Mouse (Mus musculus) thymus, adult 18-20 months (tissue): ENCODE data around the gene Kcne3.

ENCODE experiments used
- DNase-seq, 2 experiments: peaks; one replicate each; pipeline ENCODE4 v3.0.0; 2022; ENCODE audit warnings: mixed read lengths in 2 of 2

The Kcne3 gene

GRCm38 (mm10) chr7:100176269-100176668 is at the start of gene Kcne3:
TSS of gene Kcne3 (plus strand) at chr7:100176502.
- DNase-seq: no peak

DNA sequence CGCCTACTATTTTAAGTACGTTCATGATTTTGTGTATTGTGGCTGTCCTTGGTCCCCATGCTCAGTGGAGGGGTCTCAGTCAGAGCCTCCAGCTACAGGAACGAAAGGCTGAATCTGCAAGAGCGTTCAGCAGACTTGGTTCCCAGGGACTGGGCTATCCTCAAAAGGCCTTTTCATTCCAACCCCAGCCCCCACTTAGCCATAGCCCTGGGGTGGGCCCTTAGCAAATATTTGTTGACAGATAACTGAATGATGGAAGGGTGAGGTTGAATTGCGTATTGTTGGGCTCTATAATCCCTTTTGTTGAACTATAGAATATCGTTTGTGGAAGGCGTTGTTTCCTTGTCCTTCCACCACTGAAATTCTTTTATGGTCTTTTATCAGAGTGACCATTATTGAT is 49.8 kb upstream of the Kcne3 start:
- DNase-seq: no peak

DNA sequence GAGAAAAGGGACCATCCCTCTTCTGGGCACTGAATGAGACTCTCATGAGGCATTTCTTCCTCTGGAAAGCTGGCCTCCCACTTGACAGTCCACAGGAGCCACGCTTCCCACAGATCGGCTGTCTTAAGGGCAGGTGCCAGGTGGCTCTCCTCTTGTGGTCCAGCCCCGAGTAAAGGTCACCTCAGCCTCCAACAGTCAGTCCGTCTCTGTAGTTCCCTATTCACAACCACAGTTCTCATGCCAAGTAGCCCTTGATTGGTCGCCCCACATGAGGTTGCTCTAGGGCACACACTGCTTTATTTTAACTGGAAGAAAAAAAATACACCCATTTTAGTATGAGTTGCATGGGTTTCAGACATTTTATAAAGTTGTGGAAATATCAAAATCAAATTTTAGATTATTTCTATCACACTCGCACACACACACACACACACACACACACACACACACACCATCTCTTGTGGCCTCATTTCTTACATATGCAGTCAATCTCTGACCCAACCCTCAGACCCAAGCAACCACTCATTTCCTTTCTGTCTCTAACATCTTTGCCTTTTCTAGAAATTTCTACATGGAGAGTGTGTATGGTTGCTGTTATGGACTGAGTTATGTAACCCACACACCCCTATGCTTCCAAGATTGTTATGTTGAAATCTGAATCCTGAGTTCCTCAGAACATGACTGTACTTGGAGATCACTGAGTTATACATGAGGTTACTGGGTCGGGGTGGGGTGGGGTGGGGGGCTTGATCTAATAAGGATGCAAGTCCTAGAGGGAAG is 47.9 kb upstream of the Kcne3 start:
- DNase-seq: no peak

DNA sequence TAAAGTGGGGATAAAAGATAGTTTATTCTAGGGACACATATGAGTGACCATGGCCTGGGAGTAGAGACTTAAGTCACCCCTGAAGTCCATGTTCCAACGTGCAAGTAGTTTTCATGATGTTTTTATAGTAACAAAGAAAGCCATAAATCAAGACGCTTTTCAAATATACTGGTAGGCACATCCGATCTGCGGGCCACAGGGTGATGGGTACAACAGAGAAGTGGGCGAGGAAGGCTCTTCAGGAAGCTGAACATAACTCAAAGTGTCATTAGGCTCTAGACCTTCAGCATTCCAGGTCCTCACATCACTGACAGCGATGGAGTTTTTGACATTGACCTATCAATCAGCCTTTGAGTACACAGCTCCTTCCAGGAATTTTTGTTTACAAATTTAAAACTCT is 45.7 kb upstream of the Kcne3 start:
- DNase-seq: no peak

- no peak for DNase-seq
Measured at GRCm38 (mm10) chr7:100132379-100132778, 43.9 kb upstream of the Kcne3 start.

- DNase-seq: no peak
Measured at GRCm38 (mm10) chr7:100137038-100137437, 39.3 kb upstream of the Kcne3 start.

DNA sequence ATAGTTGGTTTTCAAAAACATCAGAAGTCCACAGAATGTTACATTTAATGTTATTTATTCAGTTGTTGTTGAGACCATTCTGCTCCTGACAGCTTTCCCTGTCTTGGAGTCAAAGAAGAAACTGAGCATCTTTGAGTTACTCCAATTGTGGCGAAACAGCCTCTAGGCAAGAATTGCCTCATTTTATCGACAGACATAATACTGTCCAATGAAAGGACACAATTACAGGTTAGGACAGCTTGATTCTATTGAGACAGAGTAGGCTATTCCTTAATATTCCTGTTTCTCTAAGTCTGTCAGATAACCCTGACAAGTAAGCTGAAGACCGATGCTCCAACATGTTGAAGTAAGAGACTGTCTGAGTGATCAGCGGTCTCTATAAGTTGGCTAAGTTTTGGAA is 38.2 kb upstream of the Kcne3 start:
- DNase-seq: no peak

DNA sequence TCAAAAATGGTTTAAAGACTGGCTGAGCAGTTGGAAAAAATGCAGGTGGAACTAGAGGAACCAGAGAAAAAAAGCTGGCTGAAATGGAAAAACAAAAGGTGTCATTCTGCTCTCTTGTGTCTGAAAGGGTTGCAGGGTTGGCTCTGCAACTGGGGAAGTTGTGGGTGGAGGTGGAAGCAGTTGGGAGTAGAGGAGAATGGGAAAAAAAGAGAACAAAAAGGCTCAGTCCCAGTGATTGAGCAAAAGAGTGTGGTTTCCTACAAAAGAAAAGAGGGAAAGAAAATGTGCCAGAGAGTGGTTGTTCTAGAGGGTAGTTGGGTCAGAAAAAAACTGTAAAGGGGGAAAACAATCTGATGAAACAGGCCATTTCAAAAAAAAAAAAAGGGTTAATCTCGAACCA is 35.7 kb upstream of the Kcne3 start:
- no peak for DNase-seq

- DNase-seq: no peak
Measured at GRCm38 (mm10) chr7:100148586-100148985, 27.7 kb upstream of the Kcne3 start.

GRCm38 (mm10) chr7:100150086-100150485 is 26.2 kb upstream of the Kcne3 start:
- DNase-seq: no peak

GRCm38 (mm10) chr7:100150626-100151025 is 25.7 kb upstream of the Kcne3 start:
- DNase-seq: no peak

DNA sequence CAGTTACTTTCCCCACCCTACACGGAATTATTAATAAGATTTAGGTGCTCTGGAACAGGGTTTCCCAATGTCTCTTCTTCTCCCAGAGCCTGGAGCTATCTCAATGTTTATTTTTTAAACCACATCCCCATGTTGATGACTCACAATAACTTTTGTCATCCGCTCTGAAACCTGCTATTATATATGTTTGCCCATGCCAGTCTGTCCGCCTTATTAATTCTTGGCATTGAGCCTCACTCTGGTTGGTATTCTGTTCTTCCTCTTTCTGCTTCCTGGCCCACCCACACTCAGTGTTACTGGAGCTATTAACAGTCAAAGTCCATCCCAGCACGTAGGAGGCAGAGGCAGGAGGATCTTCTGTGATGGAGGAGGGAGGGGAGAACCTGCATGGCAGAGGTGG is 18.6 kb upstream of the Kcne3 start:
- DNase-seq: no peak

GRCm38 (mm10) chr7:100159105-100159841 is 17.0 kb upstream of the Kcne3 start, which contains the start of gene Lipt2:
TSS of gene Lipt2 (plus strand) at chr7:100159277.
- DNase-seq: peak; percentile 78 to 81

- DNase-seq: no peak
Measured at GRCm38 (mm10) chr7:100160006-100160405, 16.3 kb upstream of the Kcne3 start.

DNA sequence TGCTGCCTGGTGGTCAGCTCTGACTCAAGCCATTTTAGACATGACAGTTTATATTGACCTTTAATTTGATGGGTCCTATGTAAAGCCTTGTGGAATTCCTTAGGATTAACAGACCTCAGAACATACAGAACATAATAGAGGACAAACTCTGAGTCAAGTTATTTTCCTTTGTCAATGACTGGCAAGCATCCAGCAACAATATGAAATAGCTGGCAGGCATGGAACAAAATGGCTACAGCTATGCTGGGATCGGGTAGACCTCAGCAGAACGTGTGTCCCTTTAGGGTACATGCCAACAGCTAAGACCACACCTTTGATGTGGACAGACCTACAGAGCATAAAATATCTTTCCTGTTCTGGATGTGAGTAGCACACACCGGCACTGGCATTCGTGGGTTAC is 12.8 kb upstream of the Kcne3 start:
- DNase-seq: no peak

DNA sequence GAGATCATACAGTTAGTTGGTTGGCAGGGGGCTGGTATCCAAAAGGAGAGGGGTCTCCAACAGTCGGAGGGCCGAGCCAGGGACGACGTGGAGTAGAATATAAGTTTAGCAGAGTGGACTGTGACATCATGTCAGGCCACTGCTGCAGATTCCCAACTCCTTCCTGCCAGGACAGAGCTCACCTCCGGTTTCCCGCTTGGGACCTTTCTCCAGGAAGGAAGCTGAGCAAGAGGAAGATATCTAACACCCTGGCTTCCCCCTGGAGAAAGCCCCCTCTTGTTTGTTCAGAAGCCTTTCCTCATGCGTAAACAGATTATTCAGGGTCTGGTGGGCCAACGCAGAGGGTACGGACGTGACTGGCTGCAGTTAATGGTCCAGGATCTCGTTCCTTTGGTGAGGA is 7.6 kb upstream of the Kcne3 start:
- no peak for DNase-seq

DNA sequence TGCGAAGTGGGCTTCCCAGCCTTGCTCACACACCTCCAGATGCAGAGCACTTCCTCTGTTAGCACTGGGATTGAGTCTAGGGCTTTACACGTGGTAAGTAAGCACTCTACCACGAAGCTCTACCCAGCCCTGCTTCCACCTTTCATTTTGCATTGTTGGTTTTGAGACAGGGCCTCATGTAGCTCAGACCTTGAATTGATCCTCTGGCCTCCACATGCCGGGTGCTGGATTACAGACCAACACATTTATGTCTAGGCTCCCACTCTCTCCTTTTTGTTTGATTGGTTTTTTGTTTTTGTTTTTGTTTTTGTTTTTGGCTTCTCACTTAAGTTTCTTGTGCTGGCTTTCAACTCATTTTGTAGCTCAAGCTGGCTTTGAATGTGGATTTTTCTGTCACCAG is 5.5 kb upstream of the Kcne3 start:
- no peak for DNase-seq

- peak; percentile 16 to 26 for DNase-seq
Measured at GRCm38 (mm10) chr7:100178016-100178890, 2.0 kb downstream of the Kcne3 start.

- DNase-seq: no peak
Measured at GRCm38 (mm10) chr7:100178891-100179233, 2.6 kb downstream of the Kcne3 start.

DNA sequence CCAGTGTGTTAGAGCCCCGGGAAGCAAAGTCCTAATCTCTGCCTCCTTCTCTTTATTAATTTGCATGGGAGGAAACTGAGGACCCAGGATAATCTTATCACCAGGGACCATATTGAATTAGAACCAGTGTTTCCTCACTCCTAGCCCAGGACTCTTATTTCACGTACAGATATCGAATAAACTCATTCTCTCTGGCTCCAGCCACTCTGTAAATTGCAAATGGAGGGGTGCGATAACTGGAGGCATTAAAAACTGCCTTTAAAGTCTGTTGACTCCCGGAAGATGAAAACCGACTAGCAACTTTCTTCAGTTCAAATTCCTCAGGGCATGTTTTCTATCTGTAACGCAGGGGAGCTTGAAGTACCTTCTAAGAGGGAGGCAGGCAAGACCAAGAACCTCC is 3.1 kb downstream of the Kcne3 start:
- no peak for DNase-seq

GRCm38 (mm10) chr7:100179836-100180407 is 3.6 kb downstream of the Kcne3 start:
- DNase-seq: no peak

- DNase-seq: no peak
Measured at GRCm38 (mm10) chr7:100181176-100181575, 4.9 kb downstream of the Kcne3 start.

DNA sequence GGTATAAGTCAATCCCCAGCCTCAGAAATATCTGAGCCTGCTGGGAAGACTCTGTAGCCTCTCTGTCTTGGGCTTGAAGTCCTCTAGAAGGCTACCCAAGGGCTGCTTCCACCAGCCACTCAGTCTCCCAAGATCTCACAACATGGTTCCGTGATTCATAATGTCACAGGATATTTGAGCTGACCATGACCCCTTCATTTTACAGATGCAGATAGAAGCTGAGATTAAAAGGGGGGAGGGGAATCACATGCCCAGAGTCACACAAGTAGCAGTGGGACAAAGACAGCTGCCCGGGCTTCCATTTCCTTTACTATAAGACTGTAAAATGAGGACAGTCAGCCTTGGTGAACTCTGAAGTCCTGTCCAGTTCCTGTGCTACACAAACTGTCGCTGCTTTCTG is 5.3 kb downstream of the Kcne3 start:
- DNase-seq: no peak
